Mouse (Mus musculus) common myeloid progenitor, adult 5-6 weeks (primary cell): ENCODE measurements around the gene Adcy2. TPM values are rescaled to one million over a fixed set of nuclear protein-coding genes. Genes with fewer than 3 reads are reported as not detected.

ENCODE experiments used
- ATAC-seq: replicated peaks from 2 replicates; pipeline ENCODE4 v1.8.0; 2016; ENCODE audit warnings: low read depth, mild to moderate bottlenecking, moderate TSS enrichment, inconsistent platforms; ENCODE audit not compliant: poor library complexity, severe bottlenecking
- total RNA-seq: library from RNA; stranded (forward); fragments of 200-1000, 187-1606 nt; gene quantifications from 2 replicates; pipeline ENCODE4 v1.2.3, GENCODE M21; 2017

The Adcy2 gene
- total RNA-seq, 1 experiment from 2014 or later, result not detected

- no peak for ATAC-seq
These were observed 26.2 kb downstream of the Adcy2 start for GRCm38 (mm10) chr13:68973143-68973542.

GRCm38 (mm10) chr13:68961580-68961979 is 37.8 kb downstream of the Adcy2 start:
- ATAC-seq, result no peak

GRCm38 (mm10) chr13:68960513-68960912 is 38.8 kb downstream of the Adcy2 start:
- ATAC-seq, result no peak

- no peak for ATAC-seq
These were observed 39.9 kb downstream of the Adcy2 start for GRCm38 (mm10) chr13:68959406-68959805.

GRCm38 (mm10) chr13:68942735-68943134 is 56.6 kb downstream of the Adcy2 start:
- ATAC-seq, result 0 out of 2 replicates have a peak, but pooled peaks have one; percentile 31

- peak; percentile 92 for ATAC-seq
These were observed 57.9 kb downstream of the Adcy2 start for GRCm38 (mm10) chr13:68941429-68941828.

GRCm38 (mm10) chr13:68932283-68932647 is 67.1 kb downstream of the Adcy2 start:
- no peak for ATAC-seq

GRCm38 (mm10) chr13:68931602-68932282 is 67.6 kb downstream of the Adcy2 start:
- no peak for ATAC-seq

GRCm38 (mm10) chr13:68928469-68928868 is 70.9 kb downstream of the Adcy2 start:
- ATAC-seq, result peak; percentile 100

GRCm38 (mm10) chr13:68913666-68914288 is 85.6 kb downstream of the Adcy2 start:
- ATAC-seq, result peak; percentile 84

GRCm38 (mm10) chr13:68906667-68907066 is 92.7 kb downstream of the Adcy2 start:
- ATAC-seq, result no peak

- ATAC-seq, result peak; percentile 85
These were observed 96.6 kb downstream of the Adcy2 start for GRCm38 (mm10) chr13:68902708-68903107.

- no peak for ATAC-seq
These were observed 109.3 kb downstream of the Adcy2 start for GRCm38 (mm10) chr13:68889929-68890593.

GRCm38 (mm10) chr13:68868776-68869175 is 130.6 kb downstream of the Adcy2 start:
- no peak for ATAC-seq

- ATAC-seq, result no peak
These were observed 131.2 kb downstream of the Adcy2 start for GRCm38 (mm10) chr13:68867940-68868655.

- no peak for ATAC-seq
These were observed 139.3 kb downstream of the Adcy2 start for GRCm38 (mm10) chr13:68860036-68860435.

GRCm38 (mm10) chr13:68848265-68848664 is 151.1 kb downstream of the Adcy2 start:
- no peak for ATAC-seq

GRCm38 (mm10) chr13:68839517-68839916 is 159.8 kb downstream of the Adcy2 start:
- no peak for ATAC-seq

- no peak for ATAC-seq
These were observed 163.2 kb downstream of the Adcy2 start for GRCm38 (mm10) chr13:68836183-68836582.

GRCm38 (mm10) chr13:68835424-68836045 is 163.8 kb downstream of the Adcy2 start:
- no peak for ATAC-seq
